Mouse (Mus musculus): Measurements from ENCODE around the gene Ythdf2.

- TF ChIP-seq FOSL1 (IDR thresholded peaks at IDR 0.05; ENCODE audit: insufficient read depth, low read length, poor library complexity, severe bottlenecking) (no peak), CTCF (IDR thresholded peaks at IDR 0.05; ENCODE audit: control insufficient read depth, insufficient read depth, insufficient read length) (no peak), MAX (IDR thresholded peaks at IDR 0.05) (no peak), MYOD1 (IDR thresholded peaks at IDR 0.05; ENCODE audit: control insufficient read depth, insufficient read length, low read depth) (no peak), USF1 (IDR thresholded peaks at IDR 0.05; ENCODE audit: low read depth) (no peak), CEBPB (IDR thresholded peaks at IDR 0.05; ENCODE audit: low read depth) (no peak)
These were observed 41.2 kb downstream of the Ythdf2 start for GRCm38 (mm10) chr4:132170891-132171290.

All from C2C12 (cell line).